Mouse (Mus musculus) retina, adult 2 months (tissue): ENCODE data around the gene Srm.

Experiments
- DNase-seq: peaks from one replicate; pipeline ENCODE4 v3.0.0-alpha.2; 2012; ENCODE audit warnings: low read depth, low spot score

Gene Srm

GRCm38 (mm10) chr4:148601871-148602270, 10.6 kb downstream of the Srm start:
- DNase-seq, result no peak

DNA sequence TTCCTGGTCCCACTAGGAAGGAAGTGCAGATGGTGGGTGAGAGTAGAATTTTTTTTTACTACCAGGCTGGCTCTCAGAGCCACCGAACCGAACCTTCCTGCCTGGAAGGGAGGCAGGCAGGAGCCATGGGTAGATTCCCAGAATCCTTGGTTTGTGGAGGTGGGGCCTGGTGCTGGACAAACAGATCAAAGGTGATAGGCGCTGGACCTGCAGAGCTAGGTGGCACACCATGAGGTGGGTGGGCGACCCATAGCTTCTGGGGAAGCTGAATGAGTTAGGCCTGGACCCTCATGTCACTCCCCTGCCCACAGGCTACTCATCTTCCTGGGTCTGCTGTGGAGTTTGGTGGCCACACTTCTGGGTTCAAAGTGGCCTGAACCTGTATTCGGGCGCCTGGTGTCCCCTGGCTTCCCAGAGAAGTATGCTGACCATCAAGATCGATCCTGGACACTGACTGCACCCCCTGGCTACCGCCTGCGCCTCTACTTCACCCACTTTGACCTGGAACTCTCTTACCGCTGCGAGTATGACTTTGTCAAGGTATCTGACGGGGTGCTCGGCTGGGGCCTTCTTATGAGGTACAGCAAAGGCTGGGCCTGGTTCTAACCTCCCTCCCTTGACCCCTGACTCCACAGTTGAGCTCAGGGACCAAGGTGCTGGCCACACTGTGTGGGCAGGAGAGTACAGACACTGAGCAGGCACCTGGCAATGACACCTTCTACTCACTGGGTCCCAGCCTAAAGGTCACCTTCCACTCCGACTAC, 11.2 kb downstream of the Srm start, which contains the start of gene Masp2:
TSS of gene Masp2 (plus strand) at position 198 of the 764 bp plus-strand sequence.
- no peak for DNase-seq

GRCm38 (mm10) chr4:148603376-148604139, 12.3 kb downstream of the Srm start:
- no peak for DNase-seq

GRCm38 (mm10) chr4:148604141-148604540, 12.8 kb downstream of the Srm start:
- no peak for DNase-seq

GRCm38 (mm10) chr4:148604541-148605165, 13.3 kb downstream of the Srm start:
- no peak for DNase-seq

- no peak for DNase-seq
Observed at GRCm38 (mm10) chr4:148607758-148608157, 16.5 kb downstream of the Srm start.

GRCm38 (mm10) chr4:148609805-148610204, 18.5 kb downstream of the Srm start:
- no peak for DNase-seq

DNA sequence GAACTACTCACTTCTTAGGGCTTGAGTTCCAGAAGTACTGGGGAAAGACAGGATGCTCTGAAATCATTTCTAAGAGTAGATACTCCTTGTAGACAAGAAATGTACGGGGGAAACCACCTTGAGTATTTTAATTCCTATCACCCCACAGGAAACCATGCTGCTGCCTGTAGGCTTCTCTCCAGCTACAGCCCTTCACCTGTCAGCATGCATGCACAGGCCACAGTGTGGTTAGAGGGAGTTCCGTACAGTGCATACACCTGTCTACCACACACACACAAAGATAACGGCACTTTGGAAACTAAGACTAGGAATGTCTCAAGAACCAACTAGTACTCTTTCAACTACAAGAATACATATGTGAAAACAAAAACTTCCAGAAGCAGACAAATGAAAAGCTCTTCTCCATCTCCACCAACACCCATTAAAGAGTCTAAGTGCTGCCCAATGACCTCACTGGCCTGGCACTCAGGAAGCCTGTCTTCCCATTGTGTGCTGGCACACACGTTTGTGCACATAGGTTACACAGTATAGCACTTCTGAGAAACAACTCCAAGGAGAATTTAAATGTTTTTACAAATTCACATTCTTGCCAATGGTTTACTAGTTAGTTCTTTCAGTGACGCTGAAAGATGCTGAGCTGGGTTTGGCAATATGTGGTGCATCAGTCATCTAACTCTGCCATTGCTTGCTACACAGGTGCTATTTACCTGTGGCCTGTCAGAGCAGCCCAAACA, 19.5 kb downstream of the Srm start:
- DNase-seq, result no peak

GRCm38 (mm10) chr4:148612557-148612956, 21.3 kb downstream of the Srm start:
- DNase-seq, result no peak

- DNase-seq, result no peak
Observed at GRCm38 (mm10) chr4:148613738-148614137, 22.4 kb downstream of the Srm start.

- DNase-seq, result no peak
Observed at GRCm38 (mm10) chr4:148619805-148620204, 28.5 kb downstream of the Srm start.

DNA sequence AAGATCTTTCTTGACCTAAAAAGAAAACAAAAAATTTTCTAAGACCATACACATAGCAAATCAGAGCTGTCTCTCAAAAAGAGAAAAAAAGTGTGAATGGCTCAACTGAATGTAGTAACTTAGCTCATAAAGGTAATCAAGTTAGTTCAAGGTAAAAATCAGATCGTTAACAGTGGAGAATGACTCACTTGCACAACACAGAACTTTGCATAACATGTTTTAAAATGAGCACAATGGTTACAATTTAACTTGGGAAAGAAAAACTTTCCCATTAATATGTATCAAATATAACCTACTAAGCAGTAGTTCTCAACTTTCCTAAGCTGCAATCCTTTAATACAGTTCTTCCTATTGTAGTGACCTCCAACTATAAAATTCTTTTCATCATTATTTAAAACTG, 29.4 kb downstream of the Srm start:
- DNase-seq, result no peak

- DNase-seq, result no peak
Observed at GRCm38 (mm10) chr4:148622485-148622884, 31.2 kb downstream of the Srm start.

- DNase-seq, result no peak
Observed at GRCm38 (mm10) chr4:148623609-148624008, 32.3 kb downstream of the Srm start.

- no peak for DNase-seq
Observed at GRCm38 (mm10) chr4:148625010-148625409, 33.7 kb downstream of the Srm start.

- DNase-seq, result no peak
Observed at GRCm38 (mm10) chr4:148625756-148626622, 34.7 kb downstream of the Srm start.

GRCm38 (mm10) chr4:148626623-148627185, 35.4 kb downstream of the Srm start, which contains the start of gene Tardbp:
TSS of gene Tardbp (minus strand) at chr4:148627019.
- DNase-seq, result peak; percentile 86

DNA sequence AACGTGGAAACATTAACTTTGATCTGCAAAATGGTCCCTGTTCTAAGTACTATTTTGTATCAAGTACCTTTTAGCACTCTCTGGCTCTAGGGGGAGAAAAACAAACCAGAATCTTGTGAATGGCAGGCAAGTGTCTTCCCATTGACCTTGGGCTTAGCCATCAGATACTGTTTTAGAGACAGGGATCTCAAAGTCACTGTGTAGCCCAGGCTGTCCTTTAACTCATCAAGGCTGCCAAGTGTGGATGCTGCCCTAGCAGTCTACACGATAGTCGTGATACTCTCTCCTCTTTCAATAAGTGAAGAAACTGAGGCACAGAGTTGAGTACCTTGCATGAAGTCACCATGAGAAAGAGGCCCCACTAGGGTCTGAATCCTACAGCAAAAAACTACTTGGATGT, 35.9 kb downstream of the Srm start:
- DNase-seq, result no peak

DNA sequence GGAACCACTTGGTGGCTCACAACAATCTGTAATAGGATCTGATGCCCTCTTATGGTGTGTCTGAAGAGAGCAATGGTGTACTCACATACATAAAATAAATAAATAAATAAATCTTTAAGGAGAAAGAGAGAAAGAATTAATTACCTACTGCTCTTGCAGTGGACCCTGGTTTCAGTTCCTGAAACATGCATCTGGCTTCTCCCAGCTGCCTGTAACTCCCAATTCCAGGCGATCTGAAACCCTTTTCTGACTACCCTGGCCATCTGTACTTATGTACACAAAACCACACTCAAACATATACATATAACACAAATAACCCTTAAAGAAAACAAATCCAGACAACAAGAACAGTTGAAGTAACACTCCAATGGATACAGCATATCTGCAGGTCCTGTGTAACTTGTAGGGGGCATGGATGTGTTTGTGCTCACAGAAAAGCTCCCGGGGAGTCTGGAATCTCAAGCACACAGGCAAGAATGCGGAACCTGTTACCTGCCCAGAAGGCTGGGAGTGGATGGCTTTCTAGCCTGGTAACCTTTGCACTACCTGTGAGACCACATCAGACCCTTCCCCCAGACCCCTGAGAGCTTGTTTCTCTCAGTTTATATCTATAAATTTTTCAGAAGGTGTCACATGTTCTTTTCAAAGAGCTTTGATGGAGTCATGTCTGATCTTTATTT, 40.9 kb downstream of the Srm start:
- DNase-seq, result no peak
